Mouse (Mus musculus): Measurements from ENCODE around the gene Ptprr.
A peak's percentile ranks its signal among the peaks of the same experiment; 100 is the strongest.

Ptprr gene

GRCm38 (mm10) chr10:116017845-116018479 is at the start of gene Ptprr:
Gene Ptprr (plus strand): TSS chr10:116018213.
- DNase-seq (ENCODE audit: low spot score), result peak; percentile 19

- DNase-seq (ENCODE audit: low spot score), result no peak
Measured at GRCm38 (mm10) chr10:115976345-115976744, 41.7 kb upstream of the Ptprr start.

GRCm38 (mm10) chr10:115978992-115979391 is 39.0 kb upstream of the Ptprr start:
- no peak for DNase-seq (ENCODE audit: low spot score)

- no peak for DNase-seq (ENCODE audit: low spot score)
Measured at GRCm38 (mm10) chr10:115980018-115980417, 38.0 kb upstream of the Ptprr start.

- DNase-seq (ENCODE audit: low spot score), result no peak
Measured at GRCm38 (mm10) chr10:115984308-115984707, 33.7 kb upstream of the Ptprr start.

GRCm38 (mm10) chr10:116001838-116002237 is 16.2 kb upstream of the Ptprr start:
- DNase-seq (ENCODE audit: low spot score), result no peak

GRCm38 (mm10) chr10:116006675-116007074 is 11.3 kb upstream of the Ptprr start:
- DNase-seq (ENCODE audit: low spot score), result no peak

- no peak for DNase-seq (ENCODE audit: low spot score)
Measured at GRCm38 (mm10) chr10:116018480-116018891, 473 bp downstream of the Ptprr start.

- DNase-seq (ENCODE audit: low spot score), result no peak
Measured at GRCm38 (mm10) chr10:116019086-116019860, 1.3 kb downstream of the Ptprr start.

GRCm38 (mm10) chr10:116021081-116021480 is 3.1 kb downstream of the Ptprr start:
- no peak for DNase-seq (ENCODE audit: low spot score)

GRCm38 (mm10) chr10:116038150-116038549 is 20.1 kb downstream of the Ptprr start:
- no peak for DNase-seq (ENCODE audit: low spot score)

GRCm38 (mm10) chr10:116075954-116076353 is 57.9 kb downstream of the Ptprr start:
- DNase-seq (ENCODE audit: low spot score), result no peak

GRCm38 (mm10) chr10:116078636-116079035 is 60.6 kb downstream of the Ptprr start:
- DNase-seq (ENCODE audit: low spot score), result no peak

GRCm38 (mm10) chr10:116079396-116079795 is 61.4 kb downstream of the Ptprr start:
- no peak for DNase-seq (ENCODE audit: low spot score)

- DNase-seq (ENCODE audit: low spot score), result no peak
Measured at GRCm38 (mm10) chr10:116080841-116081240, 62.8 kb downstream of the Ptprr start.

GRCm38 (mm10) chr10:116083965-116084364 is 66.0 kb downstream of the Ptprr start:
- DNase-seq (ENCODE audit: low spot score), result no peak

GRCm38 (mm10) chr10:116096466-116096865 is 78.5 kb downstream of the Ptprr start:
- DNase-seq (ENCODE audit: low spot score), result no peak

- DNase-seq (ENCODE audit: low spot score), result no peak
Measured at GRCm38 (mm10) chr10:116098470-116098869, 80.5 kb downstream of the Ptprr start.

- no peak for DNase-seq (ENCODE audit: low spot score)
Measured at GRCm38 (mm10) chr10:116108176-116108575, 90.2 kb downstream of the Ptprr start.

- DNase-seq (ENCODE audit: low spot score), result no peak
Measured at GRCm38 (mm10) chr10:116108730-116109129, 90.7 kb downstream of the Ptprr start.

GRCm38 (mm10) chr10:116112868-116113267 is 94.9 kb downstream of the Ptprr start:
- no peak for DNase-seq (ENCODE audit: low spot score)

GRCm38 (mm10) chr10:116113867-116114474 is 96.0 kb downstream of the Ptprr start, which contains the start of gene 4933416C03Rik:
Gene 4933416C03Rik (minus strand): TSS chr10:116113917.
- DNase-seq (ENCODE audit: low spot score), result no peak

All from lung, postnatal 25 days (tissue).